ENCODE assay signal across 22 mouse cellular contexts in the genomic region with DNA sequence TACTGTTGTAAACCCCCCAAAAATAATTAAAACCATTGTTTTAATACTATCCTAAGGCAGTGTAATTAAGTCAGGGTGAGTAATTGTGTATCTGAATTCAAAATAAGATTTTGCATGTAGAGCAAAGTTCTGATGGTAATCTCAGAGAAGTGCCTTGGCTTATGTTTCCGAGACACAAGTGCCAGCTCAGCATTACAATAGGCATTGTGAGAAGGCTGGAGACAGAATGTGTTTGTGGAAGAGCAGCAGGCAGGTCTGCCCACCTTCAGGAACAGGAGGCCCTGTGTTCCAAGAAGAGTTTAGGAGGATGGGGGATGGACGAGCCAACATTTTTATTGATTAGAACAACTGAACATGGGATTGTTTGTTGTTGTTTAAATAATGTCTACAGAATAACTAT. TPM values are rescaled to one million over a fixed set of nuclear protein-coding genes. Genes with fewer than 3 reads are reported as not detected.
A peak's percentile ranks its signal among the peaks of the same experiment; 100 is the strongest.
DNase-seq lines count a peak whose midpoint lies in the region; ATAC-seq and TF ChIP-seq lines count a peak whose summit lies in the region.
"Had no signal": no experiment of that assay in that cellular context is flagged by ENCODE, and none has a peak within 500 bp of the region (broad histone marks: within the 10 kb centered on the region; RNA-seq: fewer than 3 reads in every experiment).

No protein-coding gene starts in this region.

- H3K79me2 ChIP-seq in myocyte (ENCODE audit: control insufficient read depth, insufficient read depth): no peaks in the 10 kb centered on the region

- peaks cover 8% of the 10 kb centered on the region; the same call in 1 of the 2 replicates for H3K9me3 ChIP-seq in embryonic facial prominence, embryonic 14.5 days (ENCODE audit: control insufficient read depth, low read length)
- H3K9me3 ChIP-seq in embryonic facial prominence, embryonic 10.5 days: peaks cover 8% of the 10 kb centered on the region; the same call in 1 of the 2 replicates
- H3K9me3 ChIP-seq in ES-E14 (ENCODE audit: control insufficient read depth, insufficient read depth, low read depth, low read length): no peaks in the 10 kb centered on the region
- 0 out of 2 replicates have a peak, but pooled peaks cover 2% of the 10 kb centered on the region for H3K9me3 ChIP-seq in limb, embryonic 10.5 days (replicated peaks)

- 63% methylated on average over 2 of the region's 2 CpGs for WGBS in embryonic facial prominence, embryonic 14.5 days
- WGBS in embryonic facial prominence, embryonic 10.5 days: 62% methylated on average over 2 of the region's 2 CpGs
- WGBS in limb, embryonic 10.5 days: 77% methylated on average over 2 of the region's 2 CpGs

- H3K27me3 ChIP-seq in embryonic facial prominence, embryonic 14.5 days (replicated peaks; ENCODE audit: control insufficient read depth, insufficient read depth, low read length): no peaks in the 10 kb centered on the region
- no peaks in the 10 kb centered on the region for H3K27me3 ChIP-seq in embryonic facial prominence, embryonic 10.5 days (replicated peaks; ENCODE audit: low read depth, poor library complexity, severe bottlenecking)
- H3K27me3 ChIP-seq in myocyte (ENCODE audit: control insufficient read depth, insufficient read depth, insufficient read length): no peaks in the 10 kb centered on the region
- H3K27me3 ChIP-seq in limb, embryonic 10.5 days (ENCODE audit: low read depth, poor library complexity, severe bottlenecking): 0 out of 2 replicates have a peak, but pooled peaks cover 6% of the 10 kb centered on the region
- H3K27me3 ChIP-seq: CH12.LX; embryonic facial prominence, embryonic 13.5 days had no signal

- H3K4me1 ChIP-seq in embryonic facial prominence, embryonic 14.5 days (ENCODE audit: control insufficient read depth, insufficient read depth, low read length): no peaks in the 10 kb centered on the region
- peaks cover 26% of the 10 kb centered on the region for H3K4me1 ChIP-seq in embryonic facial prominence, embryonic 10.5 days
- H3K4me1 ChIP-seq in ES-E14 (ENCODE audit: control insufficient read depth in 2 of 2, insufficient read depth in 2 of 2, low read length in 2 of 2, poor library complexity in 1 of 2): no peaks in the 10 kb centered on the region
- peaks cover 18% of the 10 kb centered on the region for H3K4me1 ChIP-seq in limb, embryonic 10.5 days
- H3K4me1 ChIP-seq: embryonic facial prominence, embryonic 13.5 days had no signal

- no peak overlapping the region for H3ac ChIP-seq in myocyte (ENCODE audit: control insufficient read depth, insufficient read length)

- DNase-seq in embryonic facial prominence, embryonic 14.5 days (ENCODE audit: low spot score): peak; percentile 26
- no peak for DNase-seq in embryonic facial prominence, embryonic 10.5 days (ENCODE audit: low spot score)
- DNase-seq in heart, adult 11 months: peak; percentile 73
- no peak for DNase-seq in heart, postnatal 14 days
- DNase-seq in ES-E14 (ENCODE audit: low read depth, low spot score): no peak
- DNase-seq in limb, embryonic 10.5 days (ENCODE audit: low spot score): no peak
- DNase-seq: adrenal gland, adult 2 months; adrenal gland, postnatal 14 days; adrenal gland, postnatal 36 days; B cell, adult 2 months; cerebellum, adult 11-12 months; cerebellum, adult 2 months; cerebellum, adult 9-10 months; cerebellum, postnatal 10 days; cerebellum, postnatal 25 days had no signal

- H3K27ac ChIP-seq in embryonic facial prominence, embryonic 14.5 days (replicated peaks; ENCODE audit: low read depth, low read length): no peak overlapping the region
- H3K27ac ChIP-seq in embryonic facial prominence, embryonic 10.5 days (replicated peaks): no peak overlapping the region
- no peak overlapping the region for H3K27ac ChIP-seq in ES-E14 (ENCODE audit: insufficient read depth, low read depth, low read length, poor library complexity, severe bottlenecking)
- H3K27ac ChIP-seq in limb, embryonic 10.5 days: no peak overlapping the region
- H3K27ac ChIP-seq: embryonic facial prominence, embryonic 13.5 days; forebrain, embryonic 10.5 days had no signal

- in situ Hi-C loops in ES-E14 (cut with MboI; ENCODE audit: low sequenced_read_pairs in 2 of 2, unreplicated experiment in 2 of 2): no loop called here

- peaks cover 11% of the 10 kb centered on the region; the same call in 1 of the 2 replicates for H3K36me3 ChIP-seq in embryonic facial prominence, embryonic 14.5 days (ENCODE audit: control insufficient read depth, insufficient read depth, low read length)
- H3K36me3 ChIP-seq in embryonic facial prominence, embryonic 10.5 days (replicated peaks): peaks cover 18% of the 10 kb centered on the region
- H3K36me3 ChIP-seq in ES-E14 (ENCODE audit: control insufficient read depth, insufficient read depth, low read length, poor library complexity, severe bottlenecking): no peaks in the 10 kb centered on the region
- peaks cover 4% of the 10 kb centered on the region for H3K36me3 ChIP-seq in myocyte (ENCODE audit: control insufficient read depth, insufficient read depth)
- H3K36me3 ChIP-seq in limb, embryonic 10.5 days: peaks cover 15% of the 10 kb centered on the region

- no peak for TF ChIP-seq POLR2A in myocyte (IDR thresholded peaks at IDR 0.05; ENCODE audit: insufficient read length, low read depth)

- no peak overlapping the region for H3K9ac ChIP-seq in embryonic facial prominence, embryonic 14.5 days (ENCODE audit: low read depth, low read length)
- H3K9ac ChIP-seq in ES-E14 (ENCODE audit: insufficient read depth, low read depth, low read length, poor library complexity, severe bottlenecking): no peak overlapping the region
- H3K9ac ChIP-seq: embryonic facial prominence, embryonic 13.5 days had no signal

- intact Hi-C loops in heart, postnatal 14 days (cut with DNase I): no loop called here

- H3K4me2 ChIP-seq in embryonic facial prominence, embryonic 14.5 days (ENCODE audit: low read depth, low read length): no peak overlapping the region
- H3K4me2 ChIP-seq in myocyte (ENCODE audit: low read depth): no peak overlapping the region
- H3K4me2 ChIP-seq: embryonic facial prominence, embryonic 13.5 days had no signal

- ATAC-seq in embryonic facial prominence, embryonic 14.5 days (ENCODE audit: low read depth): no peak
- ATAC-seq: CD4-positive, CD25-positive, alpha-beta regulatory T cell, adult 4 months; forebrain, embryonic 14.5 days; forebrain, embryonic 16.5 days had no signal

- no peak overlapping the region for H3K4me3 ChIP-seq in embryonic facial prominence, embryonic 14.5 days (ENCODE audit: low read depth, low read length)
- no peak overlapping the region for H3K4me3 ChIP-seq in embryonic facial prominence, embryonic 10.5 days
- no peak overlapping the region for H3K4me3 ChIP-seq in ES-E14 (ENCODE audit: insufficient read depth in 1 of 2, low read depth in 1 of 2, low read length in 2 of 2, poor library complexity in 1 of 2, severe bottlenecking in 1 of 2)
- H3K4me3 ChIP-seq in myocyte: no peak overlapping the region
- H3K4me3 ChIP-seq in limb, embryonic 10.5 days: no peak overlapping the region
- H3K4me3 ChIP-seq: embryonic facial prominence, embryonic 13.5 days; forebrain, embryonic 10.5 days had no signal

TF ChIP-seq in ES-E14, 5 proteins besides CTCF, POLR2A, EP300 and RAD21:
- TF ChIP-seq CHD2 (IDR thresholded peaks at IDR 0.05; ENCODE audit: low read depth, low read length) (no peak), MAFK (IDR thresholded peaks at IDR 0.05; ENCODE audit: insufficient read depth, low read depth, low read length) (0 out of 2 replicates have a peak, but pooled peaks have one; percentile 36)

TF ChIP-seq in myocyte, 11 proteins besides CTCF, POLR2A, EP300 and RAD21:
- TF ChIP-seq POLR2AphosphoS2 (IDR thresholded peaks at IDR 0.05; ENCODE audit: insufficient read length, low read depth): peak; percentile 59
- no peak for TF ChIP-seq REST (IDR thresholded peaks at IDR 0.05; ENCODE audit: insufficient read depth, insufficient read length)
- no peak for TF ChIP-seq USF1 (IDR thresholded peaks at IDR 0.05; ENCODE audit: low read depth)

RNA-seq across cellular contexts. Expression of a gene that starts 6.5 kb away (rescaled TPM):
- polyA plus RNA-seq in embryonic facial prominence, embryonic 14.5 days (2014; fragmentation: Nextera tagmentation; extraction: Ambion mirVana): 80.1 and 87.9 TPM in 2 replicates
- polyA plus RNA-seq in embryonic facial prominence, embryonic 10.5 days (2016; fragmentation: Nextera tagmentation; extraction: Ambion mirVana): 88.5 and 107 TPM in 2 replicates
- 10 to 100 TPM; 38.5 to 53.2 TPM for total RNA-seq in heart, postnatal 14 days (2021)
- 70.0 and 108 TPM in 2 replicates for total RNA-seq in ES-E14 (2012; rRNA removed)
- polyA plus RNA-seq in myocyte (2012; fragmentation: generic; extraction: Trizol): 17.7 TPM
- 30.6 and 47.3 TPM in 2 replicates for polyA plus RNA-seq in limb, embryonic 10.5 days (2016; fragmentation: Nextera tagmentation; extraction: Ambion mirVana)

Comparison
In these comparisons a context has a peak if more than half of its experiments do, and no peak if none do; other contexts are left out.
1. DNase-seq: peak in embryonic facial prominence, embryonic 14.5 days (single experiment) and heart, adult 11 months (single experiment); none in embryonic facial prominence, embryonic 10.5 days (single experiment), heart, postnatal 14 days (0 of 2), ES-E14 (single experiment) and limb, embryonic 10.5 days (single experiment).